Mouse (Mus musculus) kidney, postnatal 10 days (tissue): Measurements from ENCODE around the gene Grid2.
A peak's percentile ranks its signal among the peaks of the same experiment; 100 is the strongest.

Experiments used
- DNase-seq: peaks from one replicate; pipeline ENCODE4 v3.0.0; 2021; ENCODE audit warnings: mixed read lengths

Gene Grid2

GRCm38 (mm10) chr6:64073406-64073805 lies 817.7 kb downstream of the Grid2 start:
- DNase-seq = no peak

- no peak for DNase-seq
Measured at GRCm38 (mm10) chr6:64077911-64078310, 822.2 kb downstream of the Grid2 start.

GRCm38 (mm10) chr6:64098662-64099061 lies 843.0 kb downstream of the Grid2 start:
- DNase-seq = no peak

- no peak for DNase-seq
Measured at GRCm38 (mm10) chr6:64114594-64114993, 858.9 kb downstream of the Grid2 start.

GRCm38 (mm10) chr6:64136275-64136674 lies 880.6 kb downstream of the Grid2 start:
- no peak for DNase-seq

GRCm38 (mm10) chr6:64148613-64149012 lies 892.9 kb downstream of the Grid2 start:
- DNase-seq = no peak

- DNase-seq = no peak
Measured at GRCm38 (mm10) chr6:64174995-64175612, 919.4 kb downstream of the Grid2 start.

- DNase-seq = no peak
Measured at GRCm38 (mm10) chr6:64193646-64194045, 938.0 kb downstream of the Grid2 start.

GRCm38 (mm10) chr6:64202396-64203122 lies 946.9 kb downstream of the Grid2 start:
- DNase-seq = no peak

- DNase-seq = no peak
Measured at GRCm38 (mm10) chr6:64236351-64236750, 980.7 kb downstream of the Grid2 start.

GRCm38 (mm10) chr6:64240526-64240925 lies 984.9 kb downstream of the Grid2 start:
- DNase-seq = no peak

GRCm38 (mm10) chr6:64245951-64246350 lies 990.3 kb downstream of the Grid2 start:
- no peak for DNase-seq

GRCm38 (mm10) chr6:64251041-64251440 lies 995.4 kb downstream of the Grid2 start:
- DNase-seq = no peak

- no peak for DNase-seq
Measured at GRCm38 (mm10) chr6:64263517-64263916, 1007.8 kb downstream of the Grid2 start.

GRCm38 (mm10) chr6:64264224-64264623 lies 1008.5 kb downstream of the Grid2 start:
- no peak for DNase-seq

- DNase-seq = no peak
Measured at GRCm38 (mm10) chr6:64274319-64275114, 1018.8 kb downstream of the Grid2 start.

GRCm38 (mm10) chr6:64279927-64280326 lies 1024.3 kb downstream of the Grid2 start:
- DNase-seq = no peak

GRCm38 (mm10) chr6:64293761-64294160 lies 1038.1 kb downstream of the Grid2 start:
- DNase-seq = no peak

- DNase-seq = no peak
Measured at GRCm38 (mm10) chr6:64297633-64298032, 1042.0 kb downstream of the Grid2 start.

- DNase-seq = no peak
Measured at GRCm38 (mm10) chr6:64304709-64305476, 1049.2 kb downstream of the Grid2 start.

GRCm38 (mm10) chr6:64308631-64309030 lies 1053.0 kb downstream of the Grid2 start:
- no peak for DNase-seq

GRCm38 (mm10) chr6:64313132-64313531 lies 1057.5 kb downstream of the Grid2 start:
- peak; percentile 7 for DNase-seq

- no peak for DNase-seq
Measured at GRCm38 (mm10) chr6:64326936-64327335, 1071.3 kb downstream of the Grid2 start.
